Mouse (Mus musculus): ENCODE measurements around the gene Ifnb1. TPM values are rescaled to one million over a fixed set of nuclear protein-coding genes. Genes with fewer than 3 reads are reported as not detected.

Ifnb1 gene
- polyA plus RNA-seq, 1 experiment: not detected

- WGBS: 41% methylated on average over 4 of the region's 4 CpGs
- no peak for DNase-seq
- Histone ChIP-seq H3K4me3 (replicated peaks; ENCODE audit: extremely low read depth, low read depth, low read length) (no peak overlapping the region), H3K4me1 (ENCODE audit: control insufficient read depth, insufficient read depth, low read length) (no peaks in the 10 kb centered on the region; the same call in 1 of the 2 replicates)
- no peak for TF ChIP-seq POLR2A (IDR thresholded peaks at IDR 0.05; ENCODE audit: borderline replicate concordance, extremely low read depth, low read depth, low read length)
- TF ChIP-seq CTCF (IDR thresholded peaks at IDR 0.05; ENCODE audit: insufficient read depth, low read length): no peak
Observed at GRCm38 (mm10) chr4:88476511-88477210, 45.9 kb downstream of the Ifnb1 start.

- DNase-seq: no peak
- Histone ChIP-seq H3K4me1 (ENCODE audit: control insufficient read depth, insufficient read depth, low read length) (no peaks in the 10 kb centered on the region; the same call in 1 of the 2 replicates), H3K4me3 (replicated peaks; ENCODE audit: extremely low read depth, low read depth, low read length) (no peak overlapping the region)
- no peak for TF ChIP-seq CTCF (IDR thresholded peaks at IDR 0.05; ENCODE audit: insufficient read depth, low read length)
- no peak for TF ChIP-seq POLR2A (IDR thresholded peaks at IDR 0.05; ENCODE audit: borderline replicate concordance, extremely low read depth, low read depth, low read length)
- WGBS: 95% methylated on average over 3 of the region's 3 CpGs
Observed at GRCm38 (mm10) chr4:88476084-88476483, 46.5 kb downstream of the Ifnb1 start.

Other genes with a start within 250 kb of the Ifnb1 start
- gene Hacd4, start 83.8 kb downstream of the Ifnb1 start, polyA plus RNA-seq (2012; rRNA removed): 2.6 and 3.6 TPM in 2 replicates
- gene Ifna15, start 35.5 kb upstream of the Ifnb1 start, polyA plus RNA-seq (2012; rRNA removed): not detected in 2 replicates
- gene Ifna14, start 49.0 kb upstream of the Ifnb1 start, polyA plus RNA-seq (2012; rRNA removed): not detected in 2 replicates
- gene Ifna9, start 69.6 kb upstream of the Ifnb1 start, polyA plus RNA-seq (2012; rRNA removed): not detected in 2 replicates
- gene Ifna12, start 80.6 kb upstream of the Ifnb1 start, polyA plus RNA-seq (2012; rRNA removed): not detected in 2 replicates
- gene C87499, start 111.6 kb upstream of the Ifnb1 start, polyA plus RNA-seq (2012; rRNA removed): not detected in 2 replicates
- gene Ifna13, start 121.7 kb upstream of the Ifnb1 start, polyA plus RNA-seq (2012; rRNA removed): not detected in 2 replicates
- not detected in 2 replicates for gene Ifna16, start 154.2 kb upstream of the Ifnb1 start, polyA plus RNA-seq (2012; rRNA removed)
- not detected in 2 replicates for gene Ifna2, start 161.1 kb upstream of the Ifnb1 start, polyA plus RNA-seq (2012; rRNA removed)
- gene Ifnab, start 168.6 kb upstream of the Ifnb1 start, polyA plus RNA-seq (2012; rRNA removed): not detected in 2 replicates
- gene Gm26566, start 199.0 kb upstream of the Ifnb1 start, polyA plus RNA-seq (2012; rRNA removed): 0.19 and 0.33 TPM in 2 replicates
- gene Klhl9, start 199.7 kb upstream of the Ifnb1 start, polyA plus RNA-seq (2012; rRNA removed): 19.6 and 19.7 TPM in 2 replicates
- not detected in 2 replicates for gene Gm13271, start 232.1 kb upstream of the Ifnb1 start, polyA plus RNA-seq (2012; rRNA removed)
- not detected in 2 replicates for gene Gm13283, start 237.3 kb upstream of the Ifnb1 start, polyA plus RNA-seq (2012; rRNA removed)

Measured in lung, adult 2 months (tissue).